ENCODE assay signal across 29 mouse cellular contexts in the genomic region with DNA sequence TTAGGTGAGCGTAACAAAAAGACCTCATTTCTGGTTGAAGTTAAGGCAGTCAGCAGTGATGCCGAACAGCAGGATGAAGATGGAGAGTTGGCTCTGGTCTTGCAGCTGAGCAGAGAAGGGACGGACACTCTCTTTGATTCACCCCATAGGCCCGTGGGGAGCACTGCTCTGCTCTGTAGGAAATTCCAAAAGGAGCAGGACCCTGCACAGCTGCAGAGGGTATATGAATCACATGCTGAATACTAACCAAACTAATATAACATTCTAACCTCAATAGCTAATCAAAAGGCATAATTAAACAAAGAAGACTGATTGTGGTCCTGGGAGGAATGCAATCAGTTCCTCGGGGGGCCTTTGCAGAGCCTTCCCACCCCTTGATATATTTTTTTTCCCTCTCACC.
"Had no signal": no experiment of that assay in that cellular context is flagged by ENCODE, and none has a peak within 500 bp of the region (broad histone marks: within the 10 kb centered on the region; RNA-seq: fewer than 3 reads in every experiment).

No protein-coding gene starts in this region.

- DNase-seq: gastrocnemius, postnatal 14 days; gastrocnemius, postnatal 36 days; heart, adult 11 months; heart, adult 2 months; heart, postnatal 14 days; heart, postnatal 36 days; kidney, adult 18-20 months; kidney, adult 8-10 months; kidney, postnatal 10 days; kidney, postnatal 25 days; kidney, postnatal 4 days; liver; liver, embryonic 13.5 days had no signal

- H3K27ac ChIP-seq: heart, adult 2 months; heart, embryonic 13.5 days; heart, embryonic 15.5 days; hindbrain, embryonic 10.5 days; hindbrain, embryonic 12.5 days; hindbrain, embryonic 14.5 days; intestine, embryonic 15.5 days; layer of hippocampus, adult 2 months; left cerebral cortex, adult 2 months; limb, embryonic 10.5 days; limb, embryonic 12.5 days; liver, embryonic 13.5 days; liver, embryonic 15.5 days had no signal

- ATAC-seq: hindbrain, embryonic 16.5 days; inflammation-experienced regulatory T-cells, adult 6 months; intestine, embryonic 15.5 days; intestine, postnatal 0 days had no signal

- H3K36me3 ChIP-seq: heart, embryonic 13.5 days; heart, embryonic 15.5 days; hindbrain, embryonic 10.5 days; hindbrain, embryonic 12.5 days; intestine, embryonic 15.5 days; limb, embryonic 10.5 days; limb, embryonic 12.5 days; liver, embryonic 13.5 days; liver, embryonic 15.5 days had no signal

- H3K9me3 ChIP-seq: heart, embryonic 13.5 days; heart, embryonic 15.5 days; hindbrain, embryonic 10.5 days; hindbrain, embryonic 12.5 days; intestine, embryonic 15.5 days; limb, embryonic 10.5 days; limb, embryonic 12.5 days; liver, embryonic 13.5 days; liver, embryonic 15.5 days had no signal

- H3K4me1 ChIP-seq: heart, embryonic 13.5 days; heart, embryonic 15.5 days; hindbrain, embryonic 10.5 days; hindbrain, embryonic 12.5 days; intestine, embryonic 15.5 days; limb, embryonic 10.5 days; limb, embryonic 12.5 days; liver, embryonic 13.5 days; liver, embryonic 15.5 days had no signal

- H3K27me3 ChIP-seq: heart, embryonic 13.5 days; heart, embryonic 15.5 days; hindbrain, embryonic 12.5 days; intestine, embryonic 15.5 days; limb, embryonic 12.5 days; liver, embryonic 13.5 days; liver, embryonic 15.5 days had no signal

- H3K4me2 ChIP-seq: heart, embryonic 11.5 days; heart, embryonic 13.5 days; heart, embryonic 15.5 days; hindbrain, embryonic 12.5 days; hindbrain, embryonic 14.5 days; intestine, embryonic 15.5 days; limb, embryonic 12.5 days; liver, embryonic 11.5 days; liver, embryonic 13.5 days; liver, embryonic 15.5 days had no signal

- H3K4me3 ChIP-seq: heart, adult 2 months; heart, embryonic 13.5 days; heart, embryonic 15.5 days; hindbrain, embryonic 10.5 days; hindbrain, embryonic 12.5 days; intestine, embryonic 15.5 days; layer of hippocampus, adult 2 months; left cerebral cortex, adult 2 months; limb, embryonic 10.5 days; limb, embryonic 12.5 days; liver, embryonic 13.5 days; liver, embryonic 15.5 days had no signal

- H3K9ac ChIP-seq: heart, embryonic 13.5 days; heart, embryonic 15.5 days; hindbrain, embryonic 12.5 days; hindbrain, embryonic 14.5 days; intestine, embryonic 15.5 days; limb, embryonic 12.5 days; liver, embryonic 13.5 days; liver, embryonic 15.5 days had no signal
